Mouse (Mus musculus) heart, embryonic 14.5 days (tissue): ENCODE measurements at regions not wholly inside any gene's neighbourhood (a gene's known extent, or its start where the extent isn't known, plus 50 kb on each side); places are given as distances from the start of the nearest gene placed in this dataset.

Experiments
- ATAC-seq: fragments of 200-750 bp; cut with Nextera tagmentation; 2 replicates; pipeline ENCODE4 v1.8.0; 2017; ENCODE audit warnings: low read depth, moderate TSS enrichment; ENCODE audit not compliant: insufficient number of reproducible peaks, insufficient read depth, low FRiP score
- H3K27ac ChIP-seq, 2 experiments: fragments of 200-500 bp in 1 of 2; fragments of 300-500 bp in 1 of 2; sonication (generic) in 1 of 2; replicated peaks in 1 of 2; 2 replicates each; pipeline ENCODE4 v1.5.1; 2012 to 2014; ENCODE audit warnings: low read depth in 2 of 2, low read length in 2 of 2, control low read depth in 1 of 2, mild to moderate bottlenecking in 1 of 2, mixed read lengths in 1 of 2; ENCODE audit not compliant: control insufficient read depth in 1 of 2, insufficient read depth in 1 of 2
- H3K27me3 ChIP-seq: fragments of 300-500 bp; sonication (generic); 2 replicates; pipeline ENCODE4 v1.6.1; 2014; ENCODE audit warnings: mild to moderate bottlenecking, low read length, control low read depth; ENCODE audit not compliant: control insufficient read depth, insufficient read depth
- H3K36me3 ChIP-seq: fragments of 300-500 bp; sonication (generic); 2 replicates; pipeline ENCODE4 v1.6.1; 2014; ENCODE audit warnings: mild to moderate bottlenecking, control low read depth, low read length, mixed read lengths; ENCODE audit not compliant: control insufficient read depth, insufficient read depth
- H3K4me1 ChIP-seq, 2 experiments: fragments of 200-500 bp in 1 of 2; fragments of 300-500 bp in 1 of 2; sonication (generic) in 1 of 2; 2 replicates each; pipeline ENCODE4 v1.6.1; 2012 to 2014; ENCODE audit warnings: low read length in 2 of 2, control low read depth in 1 of 2, mixed read lengths in 1 of 2; ENCODE audit not compliant: control insufficient read depth in 2 of 2, insufficient read depth in 2 of 2
- H3K4me2 ChIP-seq: fragments of 300-500 bp; sonication (generic); 2 replicates; pipeline ENCODE4 v1.6.1; 2014; ENCODE audit warnings: mild to moderate bottlenecking, low read length
- H3K4me3 ChIP-seq, 2 experiments: fragments of 200-500 bp in 1 of 2; fragments of 300-500 bp in 1 of 2; sonication (generic) in 1 of 2; 2 replicates each; pipeline ENCODE4 v1.5.1; 2012 to 2014; ENCODE audit warnings: low read length in 2 of 2, mild to moderate bottlenecking in 2 of 2, control low read depth in 1 of 2, low read depth in 1 of 2, moderate library complexity in 1 of 2; ENCODE audit not compliant: control insufficient read depth in 1 of 2, insufficient read depth in 1 of 2
- H3K9ac ChIP-seq: fragments of 300-500 bp; sonication (generic); 2 replicates; pipeline ENCODE4 v1.6.1; 2014; ENCODE audit warnings: mild to moderate bottlenecking, low read length
- H3K9me3 ChIP-seq: fragments of 300-500 bp; sonication (generic); 2 replicates; pipeline ENCODE4 v1.6.1; 2016; ENCODE audit warnings: low read length, control low read depth; ENCODE audit not compliant: control insufficient read depth
- WGBS: fragments of 180-500 bp; shearing (Covaris S2); extraction: QIAGEN DNeasy Blood & Tissue Kit; methylation state at CpG from one replicate; pipeline ENCODE4 v1.1.7; 2014; 5-methylcytosine and 5-hydroxymethylcytosine counted together

GRCm38 (mm10) chr2:128313948-128314347 is 188.1 kb downstream of the Bcl2l11 start:
- Histone ChIP-seq H3K27me3 (no peaks in the 10 kb centered on the region), H3K4me2 (no peak overlapping the region), H3K27ac (no peak overlapping the region), H3K9ac (no peak overlapping the region), H3K9me3 (no peaks in the 10 kb centered on the region), H3K4me3 (no peak overlapping the region), H3K36me3 (no peaks in the 10 kb centered on the region), H3K4me1 (peaks cover 35 to 51% of the 10 kb centered on the region in 2 experiments)
- no peak for ATAC-seq
- WGBS, result 80% methylated on average over 1 of the region's 1 CpGs

- 22% methylated on average over 2 of the region's 2 CpGs for WGBS
- Histone ChIP-seq H3K4me2 (no peak overlapping the region), H3K4me1 (peaks cover 33 to 46% of the 10 kb centered on the region in 2 experiments), H3K4me3 (no peak overlapping the region), H3K9me3 (no peaks in the 10 kb centered on the region), H3K27ac (no peak overlapping the region), H3K36me3 (no peaks in the 10 kb centered on the region), H3K27me3 (no peaks in the 10 kb centered on the region), H3K9ac (no peak overlapping the region)
- ATAC-seq, result no peak
These were observed 190.7 kb downstream of the Bcl2l11 start for GRCm38 (mm10) chr2:128316516-128316915.

- Histone ChIP-seq H3K27ac (no peak overlapping the region), H3K9me3 (no peaks in the 10 kb centered on the region), H3K27me3 (no peaks in the 10 kb centered on the region), H3K36me3 (no peaks in the 10 kb centered on the region), H3K4me1 (peaks cover 26 to 37% of the 10 kb centered on the region in 2 experiments), H3K4me3 (no peak overlapping the region), H3K4me2 (no peak overlapping the region), H3K9ac (no peak overlapping the region)
- WGBS, result 73% methylated on average over 4 of the region's 4 CpGs
- ATAC-seq, result no peak
These were observed 192.4 kb downstream of the Bcl2l11 start for GRCm38 (mm10) chr2:128318266-128318665.

- no peaks in the 10 kb centered on the region for H3K9me3 ChIP-seq
- ATAC-seq, result no peak
- no peak overlapping the region for H3K4me3 ChIP-seq
- no peaks in the 10 kb centered on the region for H3K36me3 ChIP-seq
- H3K27ac ChIP-seq, result no peak overlapping the region; a peak in 1 of 4 replicates
- no peaks in the 10 kb centered on the region for H3K27me3 ChIP-seq
- peaks cover 21 to 33% of the 10 kb centered on the region in 2 experiments for H3K4me1 ChIP-seq
- 40% methylated on average over 5 of the region's 5 CpGs for WGBS
- H3K9ac ChIP-seq, result no peak overlapping the region
- H3K4me2 ChIP-seq, result no peak overlapping the region
These were observed 193.1 kb downstream of the Bcl2l11 start for GRCm38 (mm10) chr2:128318956-128319355.

- Histone ChIP-seq H3K4me3 (no peak overlapping the region), H3K9me3 (no peaks in the 10 kb centered on the region), H3K27ac (peak overlapping the region; percentile 52 to 69), H3K36me3 (no peaks in the 10 kb centered on the region), H3K27me3 (no peaks in the 10 kb centered on the region), H3K9ac (no peak overlapping the region; the same call in 1 of the 2 replicates), H3K4me2 (no peak overlapping the region), H3K4me1 (peaks cover 34 to 48% of the 10 kb centered on the region in 2 experiments)
- WGBS, result 23% methylated on average over 2 of the region's 2 CpGs
- peak; percentile 52; the same call in 1 of the 2 replicates for ATAC-seq
These were observed 195.6 kb downstream of the Bcl2l11 start for GRCm38 (mm10) chr2:128321475-128321874.

- peak; percentile 57 for ATAC-seq
- Histone ChIP-seq H3K4me1 (peaks cover 28 to 35% of the 10 kb centered on the region in 2 experiments), H3K4me3 (no peak overlapping the region), H3K4me2 (peak overlapping the region; percentile 46), H3K36me3 (no peaks in the 10 kb centered on the region), H3K9me3 (no peaks in the 10 kb centered on the region), H3K27ac (peak overlapping the region; percentile 17 to 66; a peak in 3 of 4 replicates), H3K9ac (0 out of 2 replicates have a peak overlapping the region, but pooled peaks have one; percentile 6), H3K27me3 (no peaks in the 10 kb centered on the region)
- WGBS, result 17% methylated on average over 13 of the region's 13 CpGs
These were observed 198.6 kb downstream of the Bcl2l11 start for GRCm38 (mm10) chr2:128324256-128325096.

GRCm38 (mm10) chr2:128325097-128325421 is 199.2 kb downstream of the Bcl2l11 start:
- no peak overlapping the region for H3K4me3 ChIP-seq
- peak overlapping the region in 1 of 2 experiments; percentile 66; a peak in 1 of 4 replicates for H3K27ac ChIP-seq
- no peak overlapping the region for H3K9ac ChIP-seq
- WGBS, result 79% methylated on average over 4 of the region's 4 CpGs
- no peaks in the 10 kb centered on the region for H3K9me3 ChIP-seq
- ATAC-seq, result no peak
- H3K4me2 ChIP-seq, result no peak overlapping the region
- H3K36me3 ChIP-seq, result no peaks in the 10 kb centered on the region
- H3K4me1 ChIP-seq, result peaks cover 28 to 35% of the 10 kb centered on the region in 2 experiments
- H3K27me3 ChIP-seq, result no peaks in the 10 kb centered on the region
